Mouse (Mus musculus) gastrocnemius, adult 8-10 months (tissue): ENCODE data around the gene Taar1. TPM values are rescaled to one million over a fixed set of nuclear protein-coding genes. Genes with fewer than 3 reads are reported as not detected.

Source experiments
- total RNA-seq, 4 experiments: library from RNA; stranded (reverse); gene quantifications; 2 replicates each; pipeline ENCODE4 v1.2.4; 2022

The Taar1 gene
- total RNA-seq, 4 experiments from 2014 or later: not detected

Other genes with a start within 250 kb of the Taar1 start
- 100 to 1,000 TPM; 127 to 219 (median 169) TPM for gene Rps12, start 133.1 kb upstream of the Taar1 start, total RNA-seq
- 1 to 10 TPM; 4.6 to 8.3 (median 6.0) TPM for gene Slc18b1, start 123.4 kb upstream of the Taar1 start, total RNA-seq
- gene Vnn3, start 68.9 kb upstream of the Taar1 start, total RNA-seq: under 1 TPM in 2 of 4 experiments, not detected in 2; 0.17 to 0.21 TPM
- under 1 TPM in 2 of 4 experiments, not detected in 2; 0.13 to 0.35 TPM for gene Vnn1, start 25.7 kb upstream of the Taar1 start, total RNA-seq
- gene Taar2, start 18.2 kb downstream of the Taar1 start, total RNA-seq: not detected
- not detected for gene Taar3, start 29.2 kb downstream of the Taar1 start, total RNA-seq
- not detected for gene Taar4, start 40.1 kb downstream of the Taar1 start, total RNA-seq
- gene Taar5, start 50.4 kb downstream of the Taar1 start, total RNA-seq: not detected
- not detected for gene Taar6, start 65.3 kb downstream of the Taar1 start, total RNA-seq
- not detected for gene Taar7a, start 73.1 kb downstream of the Taar1 start, total RNA-seq
- not detected for gene Taar7b, start 79.6 kb downstream of the Taar1 start, total RNA-seq
- gene Taar7d, start 106.9 kb downstream of the Taar1 start, total RNA-seq: not detected
- gene Taar7e, start 117.3 kb downstream of the Taar1 start, total RNA-seq: not detected
- not detected for gene Taar7f, start 129.2 kb downstream of the Taar1 start, total RNA-seq
- not detected for gene Taar8a, start 156.1 kb downstream of the Taar1 start, total RNA-seq
- gene Taar8b, start 171.9 kb downstream of the Taar1 start, total RNA-seq: not detected
- not detected for gene Taar8c, start 181.6 kb downstream of the Taar1 start, total RNA-seq
- gene Taar9, start 189.2 kb downstream of the Taar1 start, total RNA-seq: not detected
- gene Stx7, start 228.9 kb downstream of the Taar1 start, total RNA-seq: 10 to 100 TPM; 22.1 to 28.8 (median 24.4) TPM